Mouse (Mus musculus) limb, embryonic 13.5 days (tissue): ENCODE data around the gene Fgd5. TPM values are rescaled to one million over a fixed set of nuclear protein-coding genes. Genes with fewer than 3 reads are reported as not detected.

Source experiments
- ATAC-seq: fragments of 200-750 bp; cut with Nextera tagmentation; 2 replicates; pipeline ENCODE4 v1.8.0; 2017; ENCODE audit warnings: low read depth, moderate number of reproducible peaks, moderate TSS enrichment; ENCODE audit not compliant: low FRiP score
- H3K27ac ChIP-seq: fragments of 300-500 bp; sonication (generic); 2 replicates; pipeline ENCODE4 v1.5.1; 2015; ENCODE audit warnings: inconsistent platforms, mild to moderate bottlenecking, moderate library complexity
- H3K27me3 ChIP-seq: fragments of 300-500 bp; sonication (generic); 2 replicates; pipeline ENCODE4 v1.6.1; 2015; ENCODE audit warnings: mild to moderate bottlenecking, inconsistent platforms
- H3K36me3 ChIP-seq: fragments of 300-500 bp; sonication (generic); 2 replicates; pipeline ENCODE4 v1.6.1; 2015; ENCODE audit warnings: inconsistent platforms, mild to moderate bottlenecking, moderate library complexity
- H3K4me1 ChIP-seq: fragments of 300-500 bp; sonication (generic); 2 replicates; pipeline ENCODE4 v1.6.1; 2015; ENCODE audit warnings: inconsistent platforms
- H3K4me2 ChIP-seq: fragments of 300-500 bp; sonication (generic); replicated peaks from 2 replicates; pipeline ENCODE4 v1.6.1; 2015; ENCODE audit warnings: inconsistent platforms, mild to moderate bottlenecking, moderate library complexity
- H3K4me3 ChIP-seq: fragments of 300-500 bp; sonication (generic); 2 replicates; pipeline ENCODE4 v1.5.1; 2015; ENCODE audit warnings: moderate library complexity, mild to moderate bottlenecking, inconsistent platforms
- H3K9ac ChIP-seq: fragments of 300-500 bp; sonication (generic); 2 replicates; pipeline ENCODE4 v1.6.1; 2015; ENCODE audit warnings: mild to moderate bottlenecking, inconsistent platforms
- H3K9me3 ChIP-seq: fragments of 300-500 bp; sonication (generic); 2 replicates; pipeline ENCODE4 v1.6.1; 2016; ENCODE audit warnings: inconsistent platforms
- WGBS: fragments of 180-500 bp; shearing (Covaris S2); methylation state at CpG from one replicate; pipeline ENCODE4 v1.1.7; 2015; 5-methylcytosine and 5-hydroxymethylcytosine counted together
- polyA plus RNA-seq: library from polyadenylated mRNA; unstranded; fragments of >200 nt; fragmentation: Nextera tagmentation; extraction: Ambion mirVana; gene quantifications from 2 replicates; pipeline ENCODE4 v1.2.1, GENCODE M21; 2015

Gene Fgd5
- polyA plus RNA-seq, 1 experiment from 2014 or later = 7.0 TPM

- WGBS = 28% methylated on average over 5 of the region's 5 CpGs
- Histone ChIP-seq H3K4me1 (peaks cover 7% of the 10 kb centered on the region; the same call in 1 of the 2 replicates), H3K36me3 (no peaks in the 10 kb centered on the region), H3K9me3 (no peaks in the 10 kb centered on the region), H3K4me2 (no peak overlapping the region), H3K27ac (no peak overlapping the region), H3K27me3 (no peaks in the 10 kb centered on the region), H3K4me3 (no peak overlapping the region), H3K9ac (no peak overlapping the region)
- no peak for ATAC-seq
These were observed 57.7 kb downstream of the Fgd5 start for GRCm38 (mm10) chr6:92036372-92036771.

DNA sequence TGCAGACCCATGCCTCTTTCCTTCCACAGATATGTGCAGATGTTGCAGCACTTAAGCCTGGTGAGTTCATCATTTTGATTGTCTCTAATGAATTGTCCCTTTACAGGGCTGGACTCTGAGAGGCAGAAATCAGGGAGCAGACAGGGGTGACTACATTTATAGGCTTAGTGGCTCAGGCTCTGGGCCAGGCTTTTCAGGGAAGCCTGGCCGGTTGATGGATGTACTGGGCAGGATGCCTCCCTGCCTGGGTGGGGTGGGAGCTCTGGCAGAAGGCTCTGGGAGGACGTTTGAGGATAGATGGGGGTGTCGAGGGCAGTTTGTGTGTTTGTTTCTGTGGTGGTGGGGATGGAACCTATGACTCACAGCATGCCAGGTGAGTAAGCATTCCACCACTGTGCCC, 59.5 kb downstream of the Fgd5 start:
- 58% methylated on average over 3 of the region's 3 CpGs for WGBS
- Histone ChIP-seq H3K36me3 (no peaks in the 10 kb centered on the region), H3K27ac (no peak overlapping the region), H3K9ac (no peak overlapping the region), H3K27me3 (no peaks in the 10 kb centered on the region), H3K9me3 (no peaks in the 10 kb centered on the region), H3K4me1 (peaks cover 7% of the 10 kb centered on the region; the same call in 1 of the 2 replicates), H3K4me3 (no peak overlapping the region), H3K4me2 (no peak overlapping the region)
- ATAC-seq = no peak

- no peak overlapping the region for H3K4me3 ChIP-seq
- H3K9me3 ChIP-seq = no peaks in the 10 kb centered on the region
- 70% methylated on average over 5 of the region's 5 CpGs for whole genome bisulfite sequencing
- no peak for ATAC-seq
- no peaks in the 10 kb centered on the region for H3K27me3 ChIP-seq
- no peak overlapping the region for H3K9ac ChIP-seq
- H3K4me1 ChIP-seq = no peaks in the 10 kb centered on the region
- H3K27ac ChIP-seq = no peak overlapping the region
- no peak overlapping the region for H3K4me2 ChIP-seq
- H3K36me3 ChIP-seq = no peaks in the 10 kb centered on the region
These were observed 62.6 kb downstream of the Fgd5 start for GRCm38 (mm10) chr6:92041271-92041670.

GRCm38 (mm10) chr6:92042055-92042454, 63.4 kb downstream of the Fgd5 start:
- WGBS = 85% methylated on average over 3 of the region's 4 CpGs
- no peak for ATAC-seq

GRCm38 (mm10) chr6:92042850-92043249, 64.2 kb downstream of the Fgd5 start:
- Histone ChIP-seq H3K36me3 (no peaks in the 10 kb centered on the region), H3K4me3 (no peak overlapping the region), H3K27me3 (no peaks in the 10 kb centered on the region), H3K27ac (no peak overlapping the region), H3K4me1 (no peaks in the 10 kb centered on the region), H3K9ac (no peak overlapping the region), H3K9me3 (no peaks in the 10 kb centered on the region), H3K4me2 (no peak overlapping the region)
- no peak for ATAC-seq
- 81% methylated on average over 1 of the region's 1 CpGs for WGBS

More at GRCm38 (mm10) chr6:92042055-92042454, 63.4 kb downstream of the Fgd5 start:
- Histone ChIP-seq H3K4me2 (no peak overlapping the region), H3K27me3 (no peaks in the 10 kb centered on the region), H3K9ac (no peak overlapping the region), H3K9me3 (no peaks in the 10 kb centered on the region), H3K36me3 (no peaks in the 10 kb centered on the region), H3K27ac (no peak overlapping the region), H3K4me3 (no peak overlapping the region), H3K4me1 (no peaks in the 10 kb centered on the region)

GRCm38 (mm10) chr6:92057768-92058167, 79.1 kb downstream of the Fgd5 start:
- no peaks in the 10 kb centered on the region; the same call in 1 of the 2 replicates for H3K9me3 ChIP-seq
- no peak for ATAC-seq
- peaks cover 12% of the 10 kb centered on the region for H3K4me1 ChIP-seq
- no peak overlapping the region for H3K4me2 ChIP-seq
- H3K27me3 ChIP-seq = no peaks in the 10 kb centered on the region
- no peak overlapping the region for H3K9ac ChIP-seq
- WGBS = 50% methylated on average over 2 of the region's 2 CpGs
- no peak overlapping the region for H3K4me3 ChIP-seq
- H3K36me3 ChIP-seq = no peaks in the 10 kb centered on the region
- no peak overlapping the region for H3K27ac ChIP-seq

- 56% methylated on average over 5 of the region's 5 CpGs for WGBS
- Histone ChIP-seq H3K4me1 (peaks cover 12% of the 10 kb centered on the region), H3K4me2 (no peak overlapping the region), H3K36me3 (no peaks in the 10 kb centered on the region), H3K4me3 (no peak overlapping the region), H3K9me3 (no peaks in the 10 kb centered on the region), H3K27ac (no peak overlapping the region), H3K9ac (no peak overlapping the region), H3K27me3 (no peaks in the 10 kb centered on the region)
- no peak for ATAC-seq
These were observed 83.0 kb downstream of the Fgd5 start for GRCm38 (mm10) chr6:92061725-92062124.

DNA sequence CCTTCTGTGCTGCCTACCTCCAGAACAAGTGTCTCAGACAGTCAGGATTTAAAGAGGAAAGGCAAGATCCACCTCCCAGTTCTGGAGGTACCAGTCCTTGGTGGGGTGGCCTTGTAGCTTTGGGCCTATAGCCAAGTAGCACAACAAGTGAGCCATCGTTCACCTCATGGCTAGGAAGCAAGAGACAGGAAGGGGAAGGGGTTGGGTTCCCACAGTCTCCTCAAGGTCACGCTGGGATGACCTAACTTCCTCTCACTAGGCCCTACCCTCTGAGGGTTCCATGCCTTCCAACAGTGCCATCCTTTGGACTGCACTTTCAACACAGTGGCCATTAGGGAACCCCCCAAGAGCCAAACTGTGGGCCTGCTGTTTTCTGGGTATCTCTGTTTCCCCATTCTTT, 84.8 kb downstream of the Fgd5 start:
- no peak overlapping the region for H3K9ac ChIP-seq
- no peaks in the 10 kb centered on the region for H3K27me3 ChIP-seq
- no peaks in the 10 kb centered on the region for H3K9me3 ChIP-seq
- no peak for ATAC-seq
- no peak overlapping the region for H3K4me2 ChIP-seq
- H3K4me3 ChIP-seq = no peak overlapping the region
- WGBS = 85% methylated on average over 2 of the region's 2 CpGs
- H3K4me1 ChIP-seq = peaks cover 12% of the 10 kb centered on the region
- H3K27ac ChIP-seq = no peak overlapping the region
- no peaks in the 10 kb centered on the region for H3K36me3 ChIP-seq

GRCm38 (mm10) chr6:92064101-92064500, 85.4 kb downstream of the Fgd5 start:
- WGBS = 75% methylated on average over 10 of the region's 10 CpGs
- H3K4me2 ChIP-seq = no peak overlapping the region
- no peak for ATAC-seq

GRCm38 (mm10) chr6:92065721-92066496, 87.2 kb downstream of the Fgd5 start:
- 51% methylated on average over 12 of the region's 12 CpGs for WGBS
- H3K9ac ChIP-seq = no peak overlapping the region
- peaks cover 12% of the 10 kb centered on the region for H3K4me1 ChIP-seq
- no peaks in the 10 kb centered on the region for H3K36me3 ChIP-seq
- no peaks in the 10 kb centered on the region for H3K9me3 ChIP-seq
- no peaks in the 10 kb centered on the region for H3K27me3 ChIP-seq
- ATAC-seq = 0 out of 2 replicates have a peak, but pooled peaks have one; percentile 30
- no peak overlapping the region for H3K4me2 ChIP-seq
- H3K4me3 ChIP-seq = no peak overlapping the region
- H3K27ac ChIP-seq = no peak overlapping the region

More at GRCm38 (mm10) chr6:92064101-92064500, 85.4 kb downstream of the Fgd5 start:
- no peak overlapping the region for H3K9ac ChIP-seq
- no peak overlapping the region for H3K27ac ChIP-seq
- H3K9me3 ChIP-seq = no peaks in the 10 kb centered on the region
- H3K27me3 ChIP-seq = no peaks in the 10 kb centered on the region
- H3K36me3 ChIP-seq = no peaks in the 10 kb centered on the region
- peaks cover 12% of the 10 kb centered on the region for H3K4me1 ChIP-seq
- no peak overlapping the region for H3K4me3 ChIP-seq

DNA sequence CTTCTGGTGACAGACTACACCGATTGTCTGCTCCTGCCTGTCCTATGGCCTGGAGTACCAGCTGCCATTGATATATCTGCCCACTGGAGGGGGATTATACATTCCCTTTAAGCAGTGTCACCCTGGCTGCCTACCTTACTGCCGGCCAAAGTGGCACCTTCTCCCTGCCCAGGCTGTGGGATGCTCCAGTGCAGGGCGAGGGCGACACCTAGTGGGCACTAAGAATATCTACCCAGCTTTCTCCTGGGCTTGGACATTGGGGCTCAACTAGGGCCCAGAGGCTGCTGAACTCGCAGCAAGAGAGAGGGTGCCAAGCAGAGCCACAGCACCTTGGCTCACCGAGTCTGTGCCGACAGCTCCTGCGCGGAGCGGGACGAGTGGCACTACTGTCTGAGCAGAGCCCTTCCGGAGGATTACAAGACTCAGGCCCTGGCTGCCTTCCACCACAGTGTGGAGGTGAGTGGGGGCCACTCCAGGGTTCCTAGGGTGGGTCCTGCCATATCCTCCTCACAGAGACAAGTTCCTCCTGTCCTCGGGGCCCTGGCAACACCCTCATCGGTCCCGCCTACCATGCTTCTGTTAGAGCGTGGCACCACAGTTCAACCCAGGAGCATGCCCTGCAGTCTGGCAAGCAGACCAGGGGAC, 88.6 kb downstream of the Fgd5 start:
- H3K27ac ChIP-seq = no peak overlapping the region
- no peaks in the 10 kb centered on the region for H3K27me3 ChIP-seq
- H3K9ac ChIP-seq = no peak overlapping the region; the same call in 1 of the 2 replicates
- ATAC-seq = peak; percentile 74
- peaks cover 4% of the 10 kb centered on the region; the same call in 1 of the 2 replicates for H3K4me1 ChIP-seq
- H3K4me2 ChIP-seq = no peak overlapping the region
- no peaks in the 10 kb centered on the region for H3K36me3 ChIP-seq
- no peak overlapping the region for H3K4me3 ChIP-seq
- no peaks in the 10 kb centered on the region for H3K9me3 ChIP-seq
- WGBS = 31% methylated on average over 16 of the region's 16 CpGs

DNA sequence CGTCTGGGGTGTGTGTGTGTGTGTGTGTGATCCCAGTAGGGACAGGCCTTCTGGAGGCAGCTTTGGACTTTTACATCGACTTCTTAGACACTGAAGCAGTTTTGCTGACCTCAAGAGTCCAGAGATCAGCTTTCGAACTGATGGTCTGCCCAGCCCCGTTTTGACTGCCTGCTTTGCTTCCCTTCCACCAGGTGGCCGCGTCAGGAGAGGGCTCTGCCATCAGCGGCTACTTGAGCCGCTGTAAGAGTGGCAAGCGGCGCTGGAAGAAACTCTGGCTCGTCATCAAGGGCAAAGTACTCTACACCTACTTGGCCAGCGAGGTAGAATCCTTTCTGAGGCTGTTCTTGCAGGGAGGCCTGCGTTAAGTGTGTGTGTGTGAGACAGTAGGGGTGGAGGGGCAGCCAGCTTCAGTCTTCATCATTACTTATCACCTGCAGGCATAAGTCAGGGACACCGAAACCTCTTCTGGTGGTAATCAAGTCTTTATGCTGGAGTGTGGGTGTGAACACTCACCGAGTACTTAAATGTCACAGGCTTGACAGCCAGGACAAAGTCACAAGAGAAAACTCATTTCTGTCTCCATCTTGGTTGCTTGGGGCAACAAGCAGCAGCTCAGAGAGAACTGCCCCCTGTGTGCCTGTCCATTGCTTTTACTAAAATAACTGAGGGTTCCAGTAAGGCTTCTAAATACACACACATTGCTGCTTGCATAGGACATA, 92.6 kb downstream of the Fgd5 start:
- WGBS = 47% methylated on average over 15 of the region's 15 CpGs
- Histone ChIP-seq H3K9me3 (no peaks in the 10 kb centered on the region), H3K27me3 (no peaks in the 10 kb centered on the region), H3K4me2 (no peak overlapping the region), H3K27ac (no peak overlapping the region), H3K4me3 (no peak overlapping the region), H3K36me3 (no peaks in the 10 kb centered on the region), H3K4me1 (0 out of 2 replicates have a peak, but pooled peaks cover 3% of the 10 kb centered on the region), H3K9ac (no peak overlapping the region)
- ATAC-seq = no peak
